Mouse (Mus musculus) olfactory bulb, adult 2 months (tissue): ENCODE data around the gene Zdhhc21. TPM values are rescaled to one million over a fixed set of nuclear protein-coding genes. Genes with fewer than 3 reads are reported as not detected.

Experiments used
- H3K27ac ChIP-seq: fragments of 200-500 bp; 2 replicates; pipeline ENCODE4 v1.5.1; 2012; ENCODE audit warnings: low read depth, low read length; ENCODE audit not compliant: insufficient read depth
- H3K4me1 ChIP-seq: fragments of 200-500 bp; 2 replicates; pipeline ENCODE4 v1.6.1; 2012; ENCODE audit warnings: low read length; ENCODE audit not compliant: control insufficient read depth, insufficient read depth
- H3K4me3 ChIP-seq: fragments of 200-500 bp; 2 replicates; pipeline ENCODE4 v1.5.1; 2012; ENCODE audit warnings: mild to moderate bottlenecking, low read depth, low read length, moderate library complexity; ENCODE audit not compliant: insufficient read depth
- CTCF ChIP-seq: fragments of 200-500 bp; IDR thresholded peaks from 2 replicates; pipeline ENCODE4 v1.5.1; 2012; ENCODE audit warnings: low read depth, mild to moderate bottlenecking, low read length, moderate library complexity; ENCODE audit not compliant: insufficient read depth
- POLR2A ChIP-seq: fragments of 200-500 bp; IDR thresholded peaks from 2 replicates; pipeline ENCODE4 v1.6.1; 2012; ENCODE audit warnings: mild to moderate bottlenecking, low read depth, low read length, moderate library complexity; ENCODE audit not compliant: insufficient read depth
- WGBS: fragments of 180-500 bp; shearing (Covaris S2); methylation state at CpG from one replicate; pipeline ENCODE4 v1.1.7; 2018; 5-methylcytosine and 5-hydroxymethylcytosine counted together
- polyA plus RNA-seq: library from polyadenylated mRNA; stranded (reverse); fragments of >200 nt; gene quantifications from 2 replicates; pipeline ENCODE4 v1.2.4, GENCODE M21; 2012; ENCODE audit warnings: low replicate concordance; ENCODE audit not compliant: missing spikeins, insufficient read depth, insufficient read length

The Zdhhc21 gene
- polyA plus RNA-seq, 1 experiment, result not detected

DNA sequence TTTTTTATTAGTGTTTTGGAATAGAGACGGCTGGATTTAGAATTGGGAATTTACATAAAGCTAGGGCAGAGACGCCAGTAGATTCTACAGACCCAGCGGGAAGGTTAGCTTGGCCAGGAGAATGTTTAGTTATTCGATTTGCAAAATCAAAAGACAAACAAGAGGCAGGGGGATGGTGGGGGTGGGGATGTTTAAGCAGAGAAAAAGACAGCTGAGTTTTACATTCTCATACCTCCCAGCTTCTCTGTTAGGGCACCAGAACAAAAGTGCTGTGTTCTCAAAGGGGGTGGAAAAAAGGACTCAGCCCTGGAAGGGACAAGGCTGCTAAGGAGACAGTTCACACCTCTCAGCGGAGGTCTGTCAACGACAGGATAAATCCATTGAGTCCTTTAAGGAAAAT lies 12.4 kb upstream of the Zdhhc21 start:
- TF ChIP-seq CTCF (no peak), POLR2A (no peak)
- Histone ChIP-seq H3K4me1 (peaks cover 2% of the 10 kb centered on the region; the same call in 1 of the 2 replicates), H3K4me3 (no peak overlapping the region), H3K27ac (no peak overlapping the region)
- 50% methylated on average over 6 of the region's 6 CpGs for WGBS

- Histone ChIP-seq H3K27ac (no peak overlapping the region), H3K4me3 (no peak overlapping the region), H3K4me1 (peaks cover 2% of the 10 kb centered on the region; the same call in 1 of the 2 replicates)
- 90% methylated on average over 6 of the region's 6 CpGs for WGBS
- TF ChIP-seq POLR2A (no peak), CTCF (no peak)
Measured at GRCm38 (mm10) chr4:82870931-82871330, 11.2 kb upstream of the Zdhhc21 start.

GRCm38 (mm10) chr4:82867731-82868445 lies 8.1 kb upstream of the Zdhhc21 start:
- no peak overlapping the region for H3K4me3 ChIP-seq
- no peak overlapping the region for H3K27ac ChIP-seq
- TF ChIP-seq CTCF (no peak), POLR2A (no peak)
- 94% methylated on average over 5 of the region's 5 CpGs for WGBS
- H3K4me1 ChIP-seq, result no peaks in the 10 kb centered on the region

GRCm38 (mm10) chr4:82867111-82867510 lies 7.4 kb upstream of the Zdhhc21 start:
- WGBS, result 51% methylated on average over 4 of the region's 4 CpGs
- no peak for TF ChIP-seq CTCF
- no peak for TF ChIP-seq POLR2A
- Histone ChIP-seq H3K4me1 (no peaks in the 10 kb centered on the region), H3K27ac (no peak overlapping the region), H3K4me3 (no peak overlapping the region)

- Histone ChIP-seq H3K4me1 (no peaks in the 10 kb centered on the region), H3K27ac (no peak overlapping the region), H3K4me3 (no peak overlapping the region)
- TF ChIP-seq CTCF, result no peak
- no peak for TF ChIP-seq POLR2A
- WGBS, result 90% methylated on average over 8 of the region's 8 CpGs
Measured at GRCm38 (mm10) chr4:82864974-82865699, 5.4 kb upstream of the Zdhhc21 start.

DNA sequence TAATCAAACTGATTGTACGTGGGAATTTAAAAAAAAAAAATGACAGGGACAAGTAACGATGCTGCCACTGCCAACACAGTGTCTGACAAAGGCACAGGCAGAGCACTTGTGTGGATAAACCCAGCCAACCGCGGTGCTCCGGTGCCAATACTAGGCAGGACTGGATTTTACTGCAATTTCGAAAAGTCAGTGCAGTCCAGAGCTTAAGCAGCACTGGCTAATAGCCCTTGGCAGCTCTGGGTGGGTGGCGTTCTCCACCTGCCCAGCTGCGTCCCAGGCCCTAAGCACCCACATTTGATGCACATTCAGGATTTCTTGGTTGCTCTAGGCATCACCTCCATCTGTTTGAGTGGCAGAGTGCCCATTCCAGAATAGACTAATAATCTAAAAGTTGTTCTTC lies 3.6 kb upstream of the Zdhhc21 start:
- no peak overlapping the region for H3K4me3 ChIP-seq
- no peaks in the 10 kb centered on the region for H3K4me1 ChIP-seq
- 52% methylated on average over 8 of the region's 8 CpGs for WGBS
- TF ChIP-seq CTCF (no peak), POLR2A (no peak)
- H3K27ac ChIP-seq, result no peak overlapping the region

DNA sequence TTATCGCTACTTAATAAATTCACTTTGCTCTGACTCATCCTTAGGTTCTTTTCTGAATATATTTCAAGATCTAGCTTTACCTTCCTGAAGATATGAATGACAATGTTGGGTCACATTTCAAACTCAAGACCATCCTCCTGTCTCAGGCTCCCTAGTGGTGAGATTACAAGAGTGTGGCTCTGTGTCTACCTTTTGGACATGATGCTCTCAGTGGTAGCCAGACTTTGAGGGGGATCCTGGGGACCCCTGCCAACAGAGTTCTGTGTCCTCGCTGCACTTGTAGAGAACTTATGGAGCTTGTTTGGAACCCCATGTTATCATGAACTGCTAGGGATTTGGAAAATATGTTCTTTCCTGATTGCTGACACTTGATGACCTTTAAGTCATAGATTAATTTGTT lies 1.7 kb upstream of the Zdhhc21 start:
- TF ChIP-seq POLR2A (no peak), CTCF (no peak)
- no peaks in the 10 kb centered on the region for H3K4me1 ChIP-seq
- WGBS, result 99% methylated on average over 2 of the region's 2 CpGs
- H3K27ac ChIP-seq, result no peak overlapping the region
- no peak overlapping the region for H3K4me3 ChIP-seq

DNA sequence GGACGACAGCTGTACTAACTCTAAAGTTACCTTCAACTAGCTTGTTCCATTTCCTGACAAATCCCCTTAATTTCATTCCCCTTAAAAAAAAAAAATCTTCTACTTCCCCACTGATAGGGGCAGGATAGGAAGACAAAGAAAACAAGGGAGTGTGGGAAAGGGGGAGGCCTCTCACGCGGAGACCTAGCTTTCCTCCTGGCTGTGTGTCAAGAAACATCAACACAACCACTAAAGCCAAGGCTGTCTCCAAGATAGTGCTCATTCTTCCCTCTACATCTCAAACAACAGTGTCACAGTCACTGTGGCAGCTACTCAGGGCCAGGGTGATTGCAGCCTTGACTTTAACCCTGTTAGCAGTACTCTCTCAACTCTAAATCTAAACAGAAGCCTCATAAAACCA lies 808 bp upstream of the Zdhhc21 start:
- H3K4me1 ChIP-seq, result peaks cover 2% of the 10 kb centered on the region; the same call in 1 of the 2 replicates
- TF ChIP-seq POLR2A (no peak), CTCF (no peak)
- 39% methylated on average over 3 of the region's 3 CpGs for WGBS
- no peak overlapping the region for H3K4me3 ChIP-seq
- no peak overlapping the region for H3K27ac ChIP-seq

DNA sequence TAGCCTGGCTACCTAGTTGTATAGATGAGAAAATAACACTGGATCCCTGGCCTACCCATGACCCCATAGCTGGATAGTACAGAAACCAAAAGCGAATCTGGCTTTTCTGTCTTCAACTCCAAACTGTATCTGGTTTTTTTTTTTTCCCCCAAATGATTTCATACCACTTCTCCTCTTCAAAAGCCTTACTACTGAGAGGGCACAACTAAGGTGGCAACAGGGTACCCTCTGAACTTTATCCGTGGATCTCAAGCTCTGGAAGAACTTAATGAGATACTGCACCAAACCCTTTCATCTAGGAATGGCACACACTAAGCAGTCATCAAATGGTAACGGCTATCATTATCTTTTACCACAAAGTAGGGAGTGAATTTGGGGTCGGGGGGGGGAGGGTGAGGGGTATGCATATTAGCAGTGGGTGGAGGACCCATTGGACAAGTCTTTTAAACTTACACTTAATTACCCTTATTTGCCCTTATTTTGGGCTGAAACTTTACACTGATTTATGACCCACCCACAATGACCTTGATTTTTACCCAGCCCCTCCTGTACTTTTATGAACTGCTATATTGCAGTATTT lies 1.2 kb downstream of the Zdhhc21 start:
- Histone ChIP-seq H3K4me3 (no peak overlapping the region), H3K4me1 (peaks cover 2% of the 10 kb centered on the region; the same call in 1 of the 2 replicates), H3K27ac (no peak overlapping the region)
- 26% methylated on average over 4 of the region's 4 CpGs for WGBS
- TF ChIP-seq POLR2A (no peak), CTCF (no peak)
